Mouse (Mus musculus) spleen, postnatal 14 days (tissue): ENCODE data around the gene Olfr103.

Experiments
- DNase-seq, 2 experiments: peaks; one replicate each; pipeline ENCODE4 v3.0.0; 2021 to 2022; ENCODE audit warnings: low spot score in 2 of 2

The Olfr103 gene

GRCm38 (mm10) chr17:37339598-37339997 is at the start of gene Olfr103:
Gene Olfr103 (minus strand): TSS chr17:37339698.
- DNase-seq = no peak

GRCm38 (mm10) chr17:37378733-37379132 is 39.2 kb upstream of the Olfr103 start, which contains the start of gene Olfr105-ps:
Gene Olfr105-ps (plus strand): TSS chr17:37379033.
- no peak for DNase-seq

GRCm38 (mm10) chr17:37359282-37359681 is 19.8 kb upstream of the Olfr103 start, which contains the start of gene Olfr104-ps:
Gene Olfr104-ps (plus strand): TSS chr17:37359582.
- no peak for DNase-seq

GRCm38 (mm10) chr17:37316954-37317353 is 22.5 kb downstream of the Olfr103 start, which contains the start of gene Olfr102:
Gene Olfr102 (minus strand): TSS chr17:37317054.
- DNase-seq = no peak

- no peak for DNase-seq
Observed at GRCm38 (mm10) chr17:37310146-37310699, 29.3 kb downstream of the Olfr103 start.

GRCm38 (mm10) chr17:37308483-37308882 is 31.0 kb downstream of the Olfr103 start:
- no peak for DNase-seq

- no peak for DNase-seq
Observed at GRCm38 (mm10) chr17:37304213-37304612, 35.3 kb downstream of the Olfr103 start, which contains the start of gene Olfr101. Gene Olfr101 (minus strand): TSS chr17:37304313.
